Mouse (Mus musculus): ENCODE measurements around the gene Btk. TPM values are rescaled to one million over a fixed set of nuclear protein-coding genes. Genes with fewer than 3 reads are reported as not detected.

The Btk gene
- polyA plus RNA-seq (2012; ENCODE audit: low replicate concordance), result 12.9 and 18.0 TPM in 2 replicates

GRCm38 (mm10) chrX:134582888-134583669, at the start of gene Btk:
Btk (minus strand) TSS chrX:134583570.

GRCm38 (mm10) chrX:134600659-134601379, 17.4 kb upstream of the Btk start, which contains the start of the genes Gla and Hnrnph2:
Gla (minus strand) TSS chrX:134601125.
Hnrnph2 (plus strand) TSS chrX:134601179.

GRCm38 (mm10) chrX:134585103-134586002, 2.0 kb upstream of the Btk start, which contains the start of gene Rpl36a:
Rpl36a (plus strand) TSS chrX:134585654.

GRCm38 (mm10) chrX:134541145-134541954, 42.0 kb downstream of the Btk start, which contains the start of gene Timm8a1:
Timm8a1 (minus strand) TSS chrX:134541865.

Other genes starting within 250 kb of the Btk start
- gene Drp2, start 179.0 kb downstream of the Btk start, polyA plus RNA-seq (2012; ENCODE audit: low replicate concordance), result 0.09 TPM in 1 of 2 replicates, not detected in the other
- not detected in 2 replicates for gene Taf7l, start 107.1 kb downstream of the Btk start, polyA plus RNA-seq (2012; ENCODE audit: low replicate concordance)
- gene Timm8a1, start 41.7 kb downstream of the Btk start, polyA plus RNA-seq (2012; ENCODE audit: low replicate concordance), result 0.64 and 2.6 TPM in 2 replicates
- 33.0 and 129 TPM in 2 replicates for gene Rpl36a, start 2.1 kb upstream of the Btk start, polyA plus RNA-seq (2012; ENCODE audit: low replicate concordance)
- gene Gla, start 17.6 kb upstream of the Btk start, polyA plus RNA-seq (2012; ENCODE audit: low replicate concordance), result 0.31 and 0.34 TPM in 2 replicates
- gene Hnrnph2, start 17.6 kb upstream of the Btk start, polyA plus RNA-seq (2012; ENCODE audit: low replicate concordance), result 5.0 and 18.8 TPM in 2 replicates
- 0.62 and 1.2 TPM in 2 replicates for gene Armcx4, start 102.9 kb upstream of the Btk start, polyA plus RNA-seq (2012; ENCODE audit: low replicate concordance)
- gene Armcx1, start 134.4 kb upstream of the Btk start, polyA plus RNA-seq (2012; ENCODE audit: low replicate concordance), result 0.43 TPM in 1 of 2 replicates, not detected in the other
- gene Armcx6, start 167.8 kb upstream of the Btk start, polyA plus RNA-seq (2012; ENCODE audit: low replicate concordance), result 0.18 and 0.57 TPM in 2 replicates
- gene Armcx3, start 173.0 kb upstream of the Btk start, polyA plus RNA-seq (2012; ENCODE audit: low replicate concordance), result 1.5 and 1.8 TPM in 2 replicates
- gene Armcx2, start 225.7 kb upstream of the Btk start, polyA plus RNA-seq (2012; ENCODE audit: low replicate concordance), result 4.2 and 13.4 TPM in 2 replicates